Mouse (Mus musculus): ENCODE results near the gene Csf2ra. TPM values are rescaled to one million over a fixed set of nuclear protein-coding genes. Genes with fewer than 3 reads are reported as not detected.
"Not testable (repeated sequence)": the region's sequence is repeated elsewhere in the genome, so short reads cannot be mapped to it uniquely, and the experiment has no call there.

The Csf2ra gene
- polyA plus RNA-seq (2014; fragmentation: Nextera tagmentation; extraction: Ambion mirVana): 35.4 and 38.4 TPM in 2 replicates

GRCm38 (mm10) chr19:61227941-61228701 is at the start of gene Csf2ra:
Gene Csf2ra (minus strand): TSS chr19:61228429.
- H3K27me3 ChIP-seq (ENCODE audit: control insufficient read depth, insufficient read depth, low read length): no peaks in the 10 kb centered on the region
- peak within 1 kb of the TSS; percentile 51 for H3K4me2 ChIP-seq (replicated peaks; ENCODE audit: low read depth, low read length)
- no peak for ATAC-seq (ENCODE audit: insufficient number of reproducible peaks, insufficient read depth, low FRiP score, low read depth)
- H3K4me3 ChIP-seq (ENCODE audit: low read depth, low read length): peak within 1 kb of the TSS; percentile 56
- peak within 1 kb of the TSS; percentile 2; the same call in 1 of the 2 replicates for H3K9ac ChIP-seq (replicated peaks; ENCODE audit: low read depth, low read length)
- 57% methylated on average over 36 of the region's 36 CpGs for WGBS
- H3K36me3 ChIP-seq (ENCODE audit: control insufficient read depth, insufficient read depth, low read length): no peaks in the 10 kb centered on the region
- H3K4me1 ChIP-seq (ENCODE audit: control insufficient read depth, insufficient read depth, low read length): no peaks in the 10 kb centered on the region
- H3K27ac ChIP-seq (ENCODE audit: low read length): peak within 1 kb of the TSS; percentile 93
- no peaks in the 10 kb centered on the region for H3K9me3 ChIP-seq (ENCODE audit: control insufficient read depth, low read depth, low read length)

- no peak for ATAC-seq (ENCODE audit: insufficient number of reproducible peaks, insufficient read depth, low FRiP score, low read depth)
- no peak overlapping the region for H3K4me2 ChIP-seq (replicated peaks; ENCODE audit: low read depth, low read length)
- no peaks in the 10 kb centered on the region for H3K36me3 ChIP-seq (ENCODE audit: control insufficient read depth, insufficient read depth, low read length)
- H3K9me3 ChIP-seq (ENCODE audit: control insufficient read depth, low read depth, low read length): no peaks in the 10 kb centered on the region
- no peaks in the 10 kb centered on the region for H3K27me3 ChIP-seq (ENCODE audit: control insufficient read depth, insufficient read depth, low read length)
- H3K9ac ChIP-seq (replicated peaks; ENCODE audit: low read depth, low read length): no peak overlapping the region
- H3K4me3 ChIP-seq (ENCODE audit: low read depth, low read length): no peak overlapping the region
- WGBS: 90% methylated on average over 1 of the region's 1 CpGs
- H3K4me1 ChIP-seq (ENCODE audit: control insufficient read depth, insufficient read depth, low read length): no peaks in the 10 kb centered on the region
- no peak overlapping the region for H3K27ac ChIP-seq (ENCODE audit: low read length)
Measured at GRCm38 (mm10) chr19:61275446-61275845, 47.2 kb upstream of the Csf2ra start.

GRCm38 (mm10) chr19:61269141-61269540 is 40.9 kb upstream of the Csf2ra start:
- not testable (repeated sequence) for H3K27ac ChIP-seq (ENCODE audit: low read length); H3K27me3 ChIP-seq (ENCODE audit: control insufficient read depth, insufficient read depth, low read length); H3K4me1 ChIP-seq (ENCODE audit: control insufficient read depth, insufficient read depth, low read length); H3K36me3 ChIP-seq (ENCODE audit: control insufficient read depth, insufficient read depth, low read length); H3K4me3 ChIP-seq (ENCODE audit: low read depth, low read length); H3K9me3 ChIP-seq (ENCODE audit: control insufficient read depth, low read depth, low read length); ATAC-seq (ENCODE audit: insufficient number of reproducible peaks, insufficient read depth, low FRiP score, low read depth); H3K4me2 ChIP-seq (replicated peaks; ENCODE audit: low read depth, low read length); H3K9ac ChIP-seq (replicated peaks; ENCODE audit: low read depth, low read length)
- WGBS: 29% methylated on average over 11 of the region's 11 CpGs

GRCm38 (mm10) chr19:61267141-61267540 is 38.9 kb upstream of the Csf2ra start:
- Histone ChIP-seq H3K4me3 (ENCODE audit: low read depth, low read length) (no peak overlapping the region), H3K9me3 (ENCODE audit: control insufficient read depth, low read depth, low read length) (no peaks in the 10 kb centered on the region), H3K27ac (ENCODE audit: low read length) (no peak overlapping the region), H3K9ac (replicated peaks; ENCODE audit: low read depth, low read length) (no peak overlapping the region), H3K4me1 (ENCODE audit: control insufficient read depth, insufficient read depth, low read length) (no peaks in the 10 kb centered on the region), H3K4me2 (replicated peaks; ENCODE audit: low read depth, low read length) (no peak overlapping the region), H3K27me3 (ENCODE audit: control insufficient read depth, insufficient read depth, low read length) (no peaks in the 10 kb centered on the region), H3K36me3 (ENCODE audit: control insufficient read depth, insufficient read depth, low read length) (no peaks in the 10 kb centered on the region)
- no peak for ATAC-seq (ENCODE audit: insufficient number of reproducible peaks, insufficient read depth, low FRiP score, low read depth)
- 21% methylated on average over 7 of the region's 7 CpGs for WGBS

GRCm38 (mm10) chr19:61266651-61267050 is 38.4 kb upstream of the Csf2ra start:
- H3K4me2 ChIP-seq (replicated peaks; ENCODE audit: low read depth, low read length): no peak overlapping the region
- no peak overlapping the region for H3K27ac ChIP-seq (ENCODE audit: low read length)
- no peaks in the 10 kb centered on the region for H3K36me3 ChIP-seq (ENCODE audit: control insufficient read depth, insufficient read depth, low read length)
- H3K27me3 ChIP-seq (ENCODE audit: control insufficient read depth, insufficient read depth, low read length): no peaks in the 10 kb centered on the region
- ATAC-seq (ENCODE audit: insufficient number of reproducible peaks, insufficient read depth, low FRiP score, low read depth): no peak
- no peak overlapping the region for H3K4me3 ChIP-seq (ENCODE audit: low read depth, low read length)
- WGBS: 3% methylated on average over 26 of the region's 26 CpGs
- H3K9me3 ChIP-seq (ENCODE audit: control insufficient read depth, low read depth, low read length): no peaks in the 10 kb centered on the region
- no peaks in the 10 kb centered on the region for H3K4me1 ChIP-seq (ENCODE audit: control insufficient read depth, insufficient read depth, low read length)
- no peak overlapping the region for H3K9ac ChIP-seq (replicated peaks; ENCODE audit: low read depth, low read length)

- Histone ChIP-seq H3K9ac (replicated peaks; ENCODE audit: low read depth, low read length) (no peak overlapping the region), H3K9me3 (ENCODE audit: control insufficient read depth, low read depth, low read length) (no peaks in the 10 kb centered on the region; the same call in 1 of the 2 replicates), H3K27me3 (ENCODE audit: control insufficient read depth, insufficient read depth, low read length) (no peaks in the 10 kb centered on the region), H3K4me3 (ENCODE audit: low read depth, low read length) (no peak overlapping the region), H3K4me2 (replicated peaks; ENCODE audit: low read depth, low read length) (no peak overlapping the region), H3K27ac (ENCODE audit: low read length) (no peak overlapping the region), H3K4me1 (ENCODE audit: control insufficient read depth, insufficient read depth, low read length) (no peaks in the 10 kb centered on the region), H3K36me3 (ENCODE audit: control insufficient read depth, insufficient read depth, low read length) (no peaks in the 10 kb centered on the region)
- WGBS: 3% methylated on average over 12 of the region's 12 CpGs
- ATAC-seq (ENCODE audit: insufficient number of reproducible peaks, insufficient read depth, low FRiP score, low read depth): no peak
Measured at GRCm38 (mm10) chr19:61266246-61266615, 38.0 kb upstream of the Csf2ra start.

GRCm38 (mm10) chr19:61265349-61266245 is 37.4 kb upstream of the Csf2ra start:
- Histone ChIP-seq H3K4me2 (replicated peaks; ENCODE audit: low read depth, low read length) (no peak overlapping the region), H3K9ac (replicated peaks; ENCODE audit: low read depth, low read length) (no peak overlapping the region), H3K27ac (ENCODE audit: low read length) (no peak overlapping the region), H3K4me1 (ENCODE audit: control insufficient read depth, insufficient read depth, low read length) (no peaks in the 10 kb centered on the region), H3K9me3 (ENCODE audit: control insufficient read depth, low read depth, low read length) (no peaks in the 10 kb centered on the region; the same call in 1 of the 2 replicates), H3K27me3 (ENCODE audit: control insufficient read depth, insufficient read depth, low read length) (no peaks in the 10 kb centered on the region), H3K4me3 (ENCODE audit: low read depth, low read length) (no peak overlapping the region), H3K36me3 (ENCODE audit: control insufficient read depth, insufficient read depth, low read length) (no peaks in the 10 kb centered on the region)
- ATAC-seq (ENCODE audit: insufficient number of reproducible peaks, insufficient read depth, low FRiP score, low read depth): 0 out of 2 replicates have a peak, but pooled peaks have one; percentile 3
- 17% methylated on average over 3 of the region's 3 CpGs for WGBS

- Histone ChIP-seq H3K4me3 (ENCODE audit: low read depth, low read length) (no peak overlapping the region), H3K9ac (replicated peaks; ENCODE audit: low read depth, low read length) (no peak overlapping the region), H3K36me3 (ENCODE audit: control insufficient read depth, insufficient read depth, low read length) (no peaks in the 10 kb centered on the region), H3K4me1 (ENCODE audit: control insufficient read depth, insufficient read depth, low read length) (no peaks in the 10 kb centered on the region), H3K9me3 (ENCODE audit: control insufficient read depth, low read depth, low read length) (no peaks in the 10 kb centered on the region; the same call in 1 of the 2 replicates), H3K27ac (ENCODE audit: low read length) (no peak overlapping the region), H3K4me2 (replicated peaks; ENCODE audit: low read depth, low read length) (no peak overlapping the region), H3K27me3 (ENCODE audit: control insufficient read depth, insufficient read depth, low read length) (no peaks in the 10 kb centered on the region)
- ATAC-seq (ENCODE audit: insufficient number of reproducible peaks, insufficient read depth, low FRiP score, low read depth): no peak
Measured at GRCm38 (mm10) chr19:61264933-61265332, 36.7 kb upstream of the Csf2ra start.
